Mouse (Mus musculus): ENCODE data around the gene Col6a5.

DNA sequence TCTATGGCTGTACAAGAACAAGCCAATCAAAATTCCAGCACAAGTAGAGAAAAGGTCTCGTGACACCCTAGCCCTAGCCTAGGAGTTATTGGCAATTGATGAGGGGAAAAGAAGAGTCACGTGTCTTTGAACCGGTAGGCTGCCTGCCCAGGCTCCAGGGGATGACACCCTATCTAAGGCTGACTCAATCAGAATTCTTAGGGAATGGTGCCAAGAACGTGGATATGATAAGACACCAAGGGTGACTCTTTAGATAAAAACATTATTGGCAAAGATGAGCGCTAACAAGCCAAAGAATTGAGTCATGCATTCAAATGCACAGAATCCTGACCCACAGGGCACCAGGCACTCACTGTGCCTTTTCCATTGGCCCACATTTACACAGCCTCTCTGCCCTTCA lies 10.5 kb upstream of the Col6a5 start:
- TF ChIP-seq POLR2A (IDR thresholded peaks at IDR 0.05; ENCODE audit: low read depth, low read length): no peak
- TF ChIP-seq CTCF (IDR thresholded peaks at IDR 0.05; ENCODE audit: borderline replicate concordance, insufficient read depth, low read length): no peak
